Mouse (Mus musculus): Measurements from ENCODE around the gene Slc25a45.

The Slc25a45 gene

DNA sequence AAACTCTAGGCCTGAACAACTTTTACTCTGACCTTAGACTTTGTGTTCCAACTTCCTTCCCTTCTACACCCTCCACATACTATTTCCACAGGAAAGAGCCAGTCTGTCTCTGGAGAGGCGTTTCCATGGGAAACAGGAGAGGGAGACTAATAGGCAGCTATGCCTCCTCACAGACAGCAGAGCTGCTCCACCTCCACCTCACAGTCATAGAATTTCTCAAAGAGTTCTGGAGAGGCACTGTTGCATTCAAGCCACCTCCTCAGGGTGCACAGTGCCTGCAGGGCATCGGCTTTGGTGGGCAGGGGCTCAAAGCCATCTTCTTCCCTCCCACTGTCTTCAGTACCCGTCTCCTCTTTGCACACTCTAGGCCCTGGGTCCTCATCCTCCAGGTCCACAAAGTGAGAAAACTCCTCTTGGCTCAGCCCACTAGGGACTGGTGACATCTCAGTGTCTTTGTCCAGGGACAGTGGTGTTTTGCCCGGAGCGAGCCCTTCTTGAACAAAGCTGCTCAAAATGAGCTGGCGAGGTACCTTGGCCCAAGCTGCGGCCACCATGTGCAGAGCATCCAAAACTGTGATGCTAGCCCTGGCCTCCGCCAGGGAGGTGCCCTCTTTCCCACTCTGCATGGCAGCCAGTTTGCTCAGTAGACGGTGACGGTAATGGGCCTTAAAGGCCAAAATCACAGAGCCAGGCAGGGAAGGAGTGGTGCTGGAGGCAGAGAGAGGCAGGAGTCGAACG is 14.1 kb downstream of the Slc25a45 start:
- no peak for DNase-seq (ENCODE audit: low read depth, low spot score)

DNA sequence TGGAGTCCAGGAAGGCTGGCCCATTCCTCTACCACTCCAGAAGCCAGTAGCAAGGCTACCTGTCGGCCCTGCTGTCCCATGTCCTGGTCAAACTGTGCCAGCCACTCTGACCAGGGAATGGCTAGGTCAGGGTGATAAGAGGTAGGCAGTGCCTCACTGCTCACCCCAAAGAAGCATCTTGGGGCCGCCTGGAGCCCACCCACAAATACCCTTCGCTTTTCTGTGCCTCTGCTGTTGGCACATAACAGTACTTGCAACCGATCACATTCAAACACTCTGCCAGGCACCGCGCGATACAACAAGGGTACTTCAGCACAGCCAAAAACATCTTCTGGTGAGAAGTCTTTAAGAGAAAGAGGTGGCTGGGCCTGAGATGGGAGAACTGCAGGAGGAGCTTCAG is 14.7 kb downstream of the Slc25a45 start:
- DNase-seq (ENCODE audit: low read depth, low spot score), result no peak

DNA sequence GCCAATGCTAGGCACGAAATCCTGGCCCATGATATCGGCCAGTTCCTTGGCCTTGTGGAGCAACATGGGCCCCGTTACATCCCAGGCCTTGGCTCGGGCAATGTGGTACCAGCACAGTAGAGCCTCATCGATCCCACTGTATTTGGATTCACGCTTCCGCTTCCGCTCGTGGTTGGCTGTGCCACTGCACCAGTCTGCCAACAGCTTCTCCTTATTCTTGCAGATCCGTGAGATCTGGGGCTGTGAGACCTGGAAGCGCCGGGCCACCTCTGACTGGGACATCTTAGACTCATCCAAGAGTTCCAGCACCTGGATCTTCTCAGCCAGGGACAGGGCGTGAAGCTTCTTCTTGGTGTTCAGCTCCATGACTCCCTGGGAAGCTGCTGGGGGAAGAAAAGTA is 15.1 kb downstream of the Slc25a45 start:
- no peak for DNase-seq (ENCODE audit: low read depth, low spot score)

DNA sequence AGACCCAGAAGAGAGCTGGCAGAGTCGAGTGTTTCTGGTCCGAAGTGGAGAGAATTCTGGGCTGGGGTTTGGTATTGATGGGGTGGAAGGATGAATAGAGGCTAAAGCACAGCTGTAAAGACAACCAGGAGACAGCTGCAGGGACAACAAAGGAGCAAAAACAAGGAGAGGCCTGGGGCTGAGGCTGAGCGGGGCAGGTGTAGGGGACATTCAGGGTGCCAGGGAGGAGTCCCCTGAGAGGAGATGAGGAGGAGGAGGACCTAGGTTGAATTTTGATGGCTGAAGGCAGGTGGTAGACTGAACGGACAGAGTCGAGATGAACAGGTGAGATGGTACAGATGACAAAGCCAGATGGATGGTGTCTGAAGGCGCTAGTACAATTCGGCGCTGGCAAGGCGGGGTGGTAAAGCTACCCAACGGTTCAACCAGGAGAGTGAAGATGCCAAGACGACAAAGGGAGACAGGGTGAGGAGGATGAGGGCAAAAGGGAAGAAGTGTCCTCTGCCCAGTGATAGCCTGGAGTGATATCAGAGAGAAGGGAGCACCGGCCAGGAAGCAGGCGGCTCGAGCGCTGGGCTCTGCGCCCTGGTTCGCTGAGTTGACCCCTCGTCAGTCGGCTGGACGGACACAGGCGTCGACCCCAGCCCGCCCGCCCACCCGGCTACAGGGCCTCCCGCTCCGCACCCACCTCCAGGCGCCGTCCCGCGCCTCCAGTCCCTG is 15.8 kb downstream of the Slc25a45 start:
- no peak for DNase-seq (ENCODE audit: low read depth, low spot score)

DNA sequence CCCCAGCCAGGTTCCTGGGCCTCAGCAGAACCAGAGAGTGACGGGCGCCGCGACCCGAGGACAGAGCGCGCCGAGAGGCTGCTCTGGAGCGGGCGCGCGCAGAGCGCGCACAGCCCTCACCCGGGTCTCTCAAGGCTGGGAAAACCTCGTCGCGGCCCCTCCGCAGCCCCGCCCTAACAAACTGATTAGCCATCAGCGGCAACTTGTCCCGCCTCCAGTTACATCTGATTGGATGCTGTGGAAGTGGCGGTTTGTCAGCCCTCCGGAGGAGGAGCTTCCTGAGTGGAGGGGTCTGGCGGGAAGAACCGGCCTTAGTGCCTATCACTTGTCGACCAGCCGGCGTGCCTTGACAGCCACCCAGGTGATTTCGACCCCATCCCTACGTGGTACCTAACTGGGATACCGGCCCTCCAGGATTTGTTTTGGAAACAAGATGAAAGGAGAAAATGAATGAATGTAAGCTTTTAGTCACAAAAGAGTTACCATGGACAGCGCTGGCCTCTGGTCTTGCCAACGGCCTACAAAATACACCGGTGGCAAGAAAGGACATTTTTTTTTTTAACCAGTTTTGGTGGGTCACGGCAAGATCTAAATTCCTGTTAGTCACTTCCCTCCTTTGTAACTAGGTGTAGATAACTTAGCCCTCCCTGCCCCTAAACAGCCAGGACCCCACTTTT is 16.5 kb downstream of the Slc25a45 start, which contains the start of gene Tigd3:
TSS of gene Tigd3 (minus strand) at position 148 of the 677 bp plus-strand sequence.
- peak; percentile 94 for DNase-seq (ENCODE audit: low read depth, low spot score)

DNA sequence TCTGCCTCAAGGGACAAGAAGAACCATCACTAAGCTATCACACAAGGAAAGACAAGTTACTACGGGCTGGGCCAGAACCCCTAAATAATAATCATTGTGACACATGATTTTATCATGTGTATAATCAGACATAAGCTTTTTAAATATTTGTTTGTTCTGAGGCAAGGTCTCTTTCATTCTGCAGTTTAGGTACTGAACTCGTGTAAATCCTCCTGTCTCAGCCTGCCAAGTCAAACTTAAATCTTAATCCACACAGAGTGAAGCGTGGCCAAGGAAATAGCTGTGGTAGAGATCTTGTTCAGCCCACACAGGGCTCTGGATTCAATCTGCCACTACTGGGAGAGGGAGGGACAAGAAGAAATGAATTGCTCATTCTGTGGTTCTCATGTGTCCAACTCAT is 29.7 kb downstream of the Slc25a45 start:
- DNase-seq (ENCODE audit: low read depth, low spot score), result no peak

DNA sequence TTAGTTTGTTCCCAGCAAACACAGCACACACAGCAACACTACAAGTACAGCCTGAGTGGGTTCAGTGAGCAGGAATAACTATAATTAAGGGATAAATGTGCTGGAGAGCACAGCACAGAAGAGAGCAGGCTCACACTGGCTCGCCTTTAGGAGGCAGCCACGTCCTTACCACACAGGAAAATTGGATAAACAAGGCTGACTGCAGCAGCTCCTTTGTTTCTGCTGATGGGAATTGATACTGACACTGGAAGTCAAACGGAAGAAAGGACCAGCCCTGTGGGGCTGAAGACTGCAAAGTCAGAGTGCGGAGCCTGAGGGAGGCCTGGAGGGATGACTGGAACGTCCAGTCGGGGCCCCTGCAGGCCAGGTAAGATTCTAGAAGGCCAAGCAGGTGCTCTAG is 32.6 kb downstream of the Slc25a45 start:
- no peak for DNase-seq (ENCODE audit: low read depth, low spot score)

DNA sequence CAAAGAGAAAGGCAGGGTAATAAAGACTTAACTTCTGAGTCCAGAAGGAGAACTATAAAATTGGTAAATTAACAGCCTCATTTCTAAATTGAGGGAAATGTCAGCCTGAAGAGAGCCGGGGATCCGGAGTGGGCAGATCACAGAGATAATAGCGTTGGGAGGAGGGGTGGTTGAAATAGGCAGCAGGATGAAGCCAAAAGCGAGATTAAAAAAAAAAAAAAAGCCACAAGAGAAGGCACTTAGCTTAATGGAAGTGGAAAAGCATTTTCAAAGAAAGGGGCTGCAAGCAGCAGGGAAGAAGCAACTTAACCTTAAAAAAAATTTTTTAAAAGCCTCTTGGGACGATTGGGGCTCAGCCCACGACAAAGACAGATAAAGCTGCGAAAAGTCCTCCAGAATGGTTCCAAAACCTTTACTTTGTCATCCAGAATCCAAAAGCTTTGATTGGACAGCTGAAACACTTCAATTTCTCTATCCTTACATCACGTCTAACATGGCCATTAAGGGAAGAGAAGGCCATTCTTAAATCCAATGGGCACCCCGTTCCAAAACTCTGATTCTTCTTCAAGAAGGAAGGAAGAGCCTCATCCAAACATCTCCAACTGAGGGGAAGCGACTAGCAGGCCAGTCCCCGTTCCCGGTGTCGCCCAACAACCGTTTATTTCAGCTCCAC is 34.0 kb downstream of the Slc25a45 start:
- DNase-seq (ENCODE audit: low read depth, low spot score), result no peak

DNA sequence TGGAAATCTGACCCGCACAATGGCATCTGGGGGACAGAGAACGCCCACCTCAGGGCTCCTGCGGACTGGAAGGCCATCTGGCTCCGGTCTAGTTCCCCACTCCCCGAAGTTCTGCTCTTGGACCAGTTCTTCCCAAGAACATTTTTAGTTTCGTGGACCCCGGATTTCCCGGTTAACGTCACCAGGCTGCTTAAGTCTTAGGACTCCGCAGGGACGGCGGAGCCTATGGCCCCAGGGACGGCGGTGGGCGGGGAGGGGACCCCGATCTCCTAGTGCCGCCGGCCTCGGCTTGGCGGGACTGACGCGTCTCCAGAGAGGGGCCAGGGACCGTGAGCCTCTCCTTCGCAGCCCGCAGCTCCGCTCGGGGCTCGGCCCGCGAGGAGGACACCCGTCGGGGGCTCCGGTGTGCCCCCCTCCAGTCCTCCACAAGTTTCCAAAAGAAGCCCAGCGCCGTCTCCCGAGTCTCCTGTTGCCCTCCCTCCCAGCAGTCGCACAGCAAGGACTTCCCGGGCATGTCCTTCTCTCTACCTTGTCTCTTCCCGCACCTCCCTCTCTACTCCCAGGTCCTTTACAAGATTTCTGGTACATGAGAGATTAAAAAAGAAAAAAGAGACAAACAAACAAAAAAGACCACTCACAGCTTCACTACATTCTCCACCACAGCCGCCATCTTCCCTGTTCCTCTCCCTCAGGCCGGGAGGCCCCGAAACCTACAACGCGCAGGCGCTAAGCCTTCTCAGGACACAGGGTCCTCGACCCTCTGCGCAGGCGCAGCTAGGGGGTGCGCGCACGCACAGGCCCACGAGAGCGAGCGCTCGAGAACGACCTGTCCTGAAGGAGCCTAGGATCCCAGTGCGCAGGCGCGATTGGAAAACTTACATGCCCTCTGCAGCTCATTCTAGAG is 34.7 kb downstream of the Slc25a45 start:
- peak; percentile 100 for DNase-seq (ENCODE audit: low read depth, low spot score)

DNA sequence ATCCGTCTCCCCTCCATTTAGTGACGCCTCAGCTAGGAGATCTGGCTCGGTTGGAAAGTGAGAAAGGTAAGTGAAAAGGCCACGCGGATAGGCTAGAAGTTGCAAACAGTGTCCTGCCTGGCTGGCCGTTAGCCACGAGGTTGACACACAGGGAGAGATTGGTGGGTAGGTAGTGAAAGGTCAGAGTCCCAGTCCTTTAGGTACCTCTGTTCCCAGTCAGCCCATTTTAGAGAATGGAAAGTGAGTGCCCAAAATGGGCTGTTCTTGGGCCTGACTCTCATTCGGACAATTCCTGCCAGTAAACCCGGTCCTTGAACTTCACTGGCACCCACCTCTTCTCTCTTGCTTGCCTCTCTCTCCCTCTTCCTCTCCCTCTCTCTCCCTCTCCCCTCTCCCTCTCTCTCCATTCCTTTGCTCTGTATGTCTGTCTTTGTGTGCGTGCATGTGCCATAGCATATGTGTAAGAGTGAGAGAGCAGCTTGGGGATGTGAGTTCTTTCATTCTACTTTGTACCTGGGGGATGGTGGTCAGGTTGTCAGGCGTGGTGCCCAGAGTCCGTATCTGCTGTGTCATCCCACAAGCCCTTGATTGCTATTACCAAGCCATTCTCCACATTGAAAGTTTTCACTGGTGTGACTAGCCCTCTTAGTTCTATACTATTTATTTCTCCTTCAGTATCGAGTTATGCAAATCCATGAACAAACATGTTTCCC is 35.6 kb downstream of the Slc25a45 start, which contains the start of gene Dpf2:
TSS of gene Dpf2 (minus strand) at position 4 of the 713 bp plus-strand sequence.
- DNase-seq (ENCODE audit: low read depth, low spot score), result no peak

DNA sequence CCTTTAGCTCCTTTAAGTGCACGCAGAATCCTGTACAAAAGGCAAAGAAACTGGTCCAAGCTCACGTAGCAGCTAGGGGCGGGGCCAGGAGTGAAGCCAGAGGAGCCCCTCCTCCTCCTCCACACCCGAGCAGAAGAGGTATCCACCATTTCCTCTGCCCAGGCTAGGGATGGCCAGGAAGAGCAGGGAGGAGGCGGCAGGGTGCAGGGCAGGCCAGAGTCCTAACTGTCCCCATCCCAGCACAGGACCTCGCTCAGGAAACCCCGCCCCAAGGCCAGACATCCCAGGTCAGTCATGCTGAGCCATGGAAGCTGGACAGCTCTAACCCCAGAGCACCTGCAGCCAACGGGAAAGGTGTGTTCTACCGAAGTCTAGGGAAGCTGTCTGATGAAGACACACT is 44.1 kb downstream of the Slc25a45 start:
- DNase-seq (ENCODE audit: low read depth, low spot score), result no peak

DNA sequence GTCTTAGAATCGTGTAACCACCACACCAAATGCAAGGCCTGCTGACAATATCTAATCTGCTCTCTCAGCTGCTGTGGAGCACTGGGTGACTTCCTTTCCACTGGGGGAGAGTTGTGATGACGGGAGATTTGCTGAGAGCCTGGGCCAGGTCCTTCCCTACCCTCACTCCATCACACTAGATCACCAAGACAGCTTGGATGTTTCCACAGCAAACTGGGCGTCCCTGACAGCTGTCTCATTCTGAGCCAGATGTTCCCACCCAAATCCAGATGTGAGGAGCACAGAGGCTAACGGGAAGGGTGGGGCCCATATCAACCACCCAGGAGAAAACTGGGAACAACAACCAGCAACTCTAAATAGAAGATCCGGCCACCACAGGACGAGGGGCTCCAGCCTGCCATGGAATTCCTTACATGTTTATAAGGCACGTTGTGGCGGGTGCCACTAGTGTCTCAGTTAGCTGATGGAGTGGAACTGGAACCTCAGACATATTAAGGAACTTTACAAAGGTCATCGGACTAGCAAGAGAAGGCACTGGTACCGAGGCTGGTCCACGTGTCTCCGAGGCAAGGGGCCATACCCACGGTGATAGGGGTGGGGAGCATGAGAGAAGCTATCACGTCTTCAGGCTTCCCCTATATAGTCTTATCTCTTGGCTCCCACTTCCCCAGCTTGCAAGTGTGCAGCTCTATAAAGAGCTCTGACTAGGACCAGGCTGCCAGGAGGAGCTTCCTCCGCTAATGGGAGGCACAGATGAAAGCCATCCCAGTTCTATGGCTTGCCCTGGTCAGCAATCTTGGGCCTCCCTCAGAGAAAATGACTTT is 44.7 kb downstream of the Slc25a45 start:
- no peak for DNase-seq (ENCODE audit: low read depth, low spot score)

DNA sequence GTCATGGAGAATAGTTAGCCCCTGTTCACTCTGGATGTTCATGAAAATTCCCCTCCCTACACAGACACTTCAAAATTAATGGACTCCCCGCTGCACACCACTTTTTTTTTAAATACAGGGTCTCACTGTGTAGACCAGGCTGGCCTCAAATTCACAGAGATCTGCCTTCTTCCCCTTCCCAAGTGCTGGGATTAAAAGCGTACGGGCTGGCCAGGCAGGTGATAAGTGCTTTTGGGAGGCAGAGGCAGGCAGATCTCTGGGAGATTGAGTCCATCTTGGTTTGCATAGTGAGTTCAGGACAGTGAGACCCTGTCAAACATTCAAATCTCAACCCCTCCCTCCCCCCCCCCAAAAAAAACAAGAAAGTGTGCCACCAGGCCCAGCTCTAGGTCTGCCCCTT is 45.4 kb downstream of the Slc25a45 start:
- DNase-seq (ENCODE audit: low read depth, low spot score), result no peak

DNA sequence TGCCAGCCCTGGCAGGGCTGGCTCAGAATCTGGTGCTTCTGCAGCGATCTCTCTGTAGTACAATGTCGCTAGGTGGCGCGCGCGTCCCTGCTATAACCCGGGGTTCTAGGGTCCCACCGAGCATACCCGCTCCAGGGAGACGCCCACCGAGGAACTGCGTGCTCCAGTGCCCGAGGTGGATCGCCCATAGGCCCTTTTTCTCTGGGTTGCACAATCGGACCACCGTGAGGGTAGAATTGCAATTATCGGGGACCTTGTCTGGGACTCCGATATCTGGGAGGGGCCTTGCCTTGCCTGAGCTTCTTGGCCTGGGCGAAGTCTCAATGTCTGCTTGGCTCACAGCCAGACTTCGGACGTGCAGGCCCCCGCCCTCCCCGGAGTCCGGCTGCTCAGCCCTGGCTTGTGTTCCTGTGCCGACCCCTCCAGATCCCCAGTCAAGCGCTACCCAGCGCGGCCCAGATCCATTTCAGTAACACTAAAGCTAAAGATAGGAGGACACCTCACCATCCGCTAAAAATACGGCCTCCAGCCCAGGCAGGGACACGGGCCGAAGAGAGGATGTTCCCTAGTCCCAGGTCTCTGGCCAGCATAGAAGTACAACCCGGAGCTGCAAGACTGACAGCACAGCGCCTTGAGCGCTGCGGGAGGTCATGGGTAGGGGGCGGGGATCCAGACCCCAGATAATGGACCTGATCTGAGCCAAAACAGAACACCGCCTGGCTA is 46.5 kb downstream of the Slc25a45 start:
- DNase-seq (ENCODE audit: low read depth, low spot score), result peak; percentile 85

DNA sequence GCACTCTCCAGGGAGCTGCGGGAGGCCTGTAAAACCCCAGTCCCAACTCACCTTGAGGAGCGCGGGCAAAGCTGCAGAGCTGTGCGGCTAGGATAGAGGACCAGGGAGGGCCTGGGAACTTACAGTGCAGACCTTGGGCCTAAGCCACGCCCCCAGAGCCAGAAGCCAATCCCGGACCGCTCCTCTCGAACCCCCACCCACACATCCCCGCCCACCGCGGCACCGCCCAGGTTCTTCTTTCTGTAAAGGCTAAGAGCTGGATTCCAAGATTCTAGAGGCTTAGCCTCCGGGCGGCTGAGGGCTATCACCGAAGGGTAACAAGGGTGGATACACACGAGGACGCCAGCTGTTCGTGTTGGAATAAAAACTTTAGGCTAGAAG is 47.1 kb downstream of the Slc25a45 start, which contains the start of gene Cdc42ep2:
TSS of gene Cdc42ep2 (minus strand) at position 104 of the 381 bp plus-strand sequence.
- peak; percentile 87 for DNase-seq (ENCODE audit: low read depth, low spot score)

DNA sequence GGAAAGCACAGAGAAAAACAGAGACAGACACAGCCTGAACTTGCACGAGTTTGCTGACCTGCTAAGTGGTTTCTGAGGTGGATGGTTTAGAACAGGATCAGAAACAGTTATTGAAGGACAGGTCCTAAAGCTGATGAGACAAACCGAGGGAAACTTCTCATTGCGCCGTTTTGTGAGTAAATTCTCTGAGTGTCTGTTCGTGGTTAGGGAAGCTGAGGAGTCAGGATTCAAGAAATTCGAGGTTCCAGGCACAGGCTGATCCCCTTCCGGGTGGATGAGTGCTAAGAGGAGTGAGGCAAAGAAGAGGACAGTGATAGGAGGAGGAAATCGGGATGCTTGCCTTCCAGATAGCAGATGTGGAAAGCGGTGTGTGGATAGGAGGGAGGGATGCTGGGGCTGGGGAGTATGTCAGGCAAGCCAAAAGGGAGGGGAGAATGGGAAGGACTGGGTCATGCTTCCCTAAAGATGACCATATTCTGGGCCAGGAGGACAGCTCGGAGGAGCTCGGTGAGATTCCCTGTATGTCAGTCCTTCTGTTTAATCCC is 47.8 kb downstream of the Slc25a45 start:
- no peak for DNase-seq (ENCODE audit: low read depth, low spot score)

DNA sequence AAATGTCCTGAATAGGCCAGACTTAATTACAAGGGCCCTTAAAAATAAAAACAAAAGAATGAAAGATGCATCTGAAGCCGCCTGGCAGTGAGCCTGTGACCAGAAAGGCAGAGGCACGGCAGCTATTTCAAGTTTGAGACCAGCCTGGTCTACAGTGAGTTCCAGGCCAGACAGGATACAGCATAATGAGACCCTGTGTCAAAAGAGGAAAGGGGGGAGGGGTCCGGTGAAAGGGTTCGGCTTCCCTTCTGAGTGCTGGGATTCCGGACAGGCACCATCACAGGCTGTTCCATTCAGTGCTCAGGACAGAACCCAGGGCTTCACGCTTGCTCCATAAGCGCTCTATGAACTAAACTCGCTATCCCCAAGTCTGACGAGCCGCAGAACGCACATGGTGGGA is 49.4 kb downstream of the Slc25a45 start:
- no peak for DNase-seq (ENCODE audit: low read depth, low spot score)

DNA sequence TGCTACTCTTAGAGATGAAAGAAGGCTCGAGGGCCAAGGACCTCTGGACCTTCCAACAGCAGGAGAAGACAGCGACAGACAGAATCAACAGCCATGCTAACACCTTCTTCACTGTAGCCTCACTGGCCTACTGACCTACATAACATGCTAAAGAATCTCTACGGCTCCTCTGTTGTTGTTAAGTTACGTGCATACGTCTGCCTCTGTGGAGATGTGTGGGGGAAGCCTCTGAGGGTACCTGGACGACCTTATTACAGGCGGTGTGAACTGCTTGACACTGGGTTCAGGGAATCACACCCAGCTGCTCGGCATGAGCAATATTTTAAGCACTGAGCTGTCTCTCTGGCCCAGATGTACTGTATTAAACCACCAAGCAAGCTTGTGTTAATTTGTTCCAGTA is 49.9 kb downstream of the Slc25a45 start:
- no peak for DNase-seq (ENCODE audit: low read depth, low spot score)

Measured in embryo, embryonic 11.5 days (tissue).